Mouse (Mus musculus): ENCODE measurements around the gene 7530416G11Rik.
A peak's percentile ranks its signal among the peaks of the same experiment; 100 is the strongest.

DNA sequence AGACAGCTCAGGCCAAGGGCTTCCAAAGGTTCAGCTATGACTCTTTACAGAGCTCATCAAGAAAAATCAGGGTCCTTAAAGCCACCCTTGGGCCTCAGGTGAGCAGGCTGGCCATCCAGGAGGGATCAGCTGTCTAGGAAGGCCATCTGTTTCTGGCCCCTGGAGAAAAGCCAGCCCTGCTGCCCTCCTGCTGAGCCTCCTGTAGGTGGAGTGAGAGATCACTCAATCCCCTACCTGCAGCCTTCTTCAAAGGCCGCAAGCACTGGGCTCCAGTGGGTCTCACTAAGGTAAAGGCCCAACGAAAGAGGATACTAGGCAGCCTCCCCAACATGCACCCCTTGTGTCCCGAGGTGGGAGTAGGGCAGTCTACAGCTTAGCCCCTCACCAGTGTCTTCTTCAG, 29.0 kb upstream of the 7530416G11Rik start:
- TF ChIP-seq CTCF (IDR thresholded peaks at IDR 0.05) (peak; percentile 61), EP300 (IDR thresholded peaks at IDR 0.05) (no peak)

All from lung, postnatal 0 days (tissue).